Mouse (Mus musculus): ENCODE results near the gene Dgkq. TPM values are rescaled to one million over a fixed set of nuclear protein-coding genes. Genes with fewer than 3 reads are reported as not detected.

Dgkq gene
- total RNA-seq, 2 experiments from 2014 or later = 52.6 to 54.6 TPM

DNA sequence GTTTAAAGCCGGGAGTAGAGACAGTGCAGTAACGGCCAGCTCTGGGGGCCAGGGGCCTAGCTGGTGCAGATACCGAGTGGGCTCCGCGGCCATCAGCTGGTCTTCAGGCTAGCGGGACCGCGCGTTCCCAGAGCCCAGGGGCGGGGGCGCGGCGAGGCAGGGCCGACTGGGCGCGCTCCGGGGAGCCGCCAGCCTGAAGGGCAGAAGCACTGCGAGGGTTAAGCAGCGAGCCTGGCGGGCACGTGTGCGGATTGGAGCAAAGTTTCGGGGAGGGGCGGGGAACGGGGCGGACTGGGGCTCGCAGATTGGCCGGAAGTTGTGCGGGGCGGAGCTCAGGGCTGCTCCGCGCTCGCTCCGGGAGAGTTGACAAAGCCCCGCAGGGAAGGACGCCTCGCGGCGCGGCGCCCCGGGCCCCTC is 24.4 kb upstream of the Dgkq start:
- DNase-seq (ENCODE audit: extremely low spot score in 1 of 2, low spot score in 2 of 2) = peak; percentile 73 to 92
- intact Hi-C loops (cut with DNase I) = no loop called here

- intact Hi-C loops (cut with DNase I) = no loop called here
- DNase-seq (ENCODE audit: extremely low spot score in 1 of 2, low spot score in 2 of 2) = peak in 1 of 2 experiments; percentile 68
Measured at GRCm38 (mm10) chr5:108692271-108692670, 22.8 kb upstream of the Dgkq start, which contains the start of gene Fgfrl1. TSS of gene Fgfrl1 (plus strand) at chr5:108692382.

GRCm38 (mm10) chr5:108691152-108691551 is 21.7 kb upstream of the Dgkq start:
- DNase-seq (ENCODE audit: extremely low spot score in 1 of 2, low spot score in 2 of 2) = no peak
- intact Hi-C loops (cut with DNase I) = no loop called here

- intact Hi-C loops (cut with DNase I) = no loop called here
- DNase-seq (ENCODE audit: extremely low spot score in 1 of 2, low spot score in 2 of 2) = no peak
Measured at GRCm38 (mm10) chr5:108689091-108689490, 19.6 kb upstream of the Dgkq start.

- no peak for DNase-seq (ENCODE audit: extremely low spot score in 1 of 2, low spot score in 2 of 2)
- intact Hi-C loops (cut with DNase I) = no loop called here
Measured at GRCm38 (mm10) chr5:108680871-108681270, 11.4 kb upstream of the Dgkq start.

DNA sequence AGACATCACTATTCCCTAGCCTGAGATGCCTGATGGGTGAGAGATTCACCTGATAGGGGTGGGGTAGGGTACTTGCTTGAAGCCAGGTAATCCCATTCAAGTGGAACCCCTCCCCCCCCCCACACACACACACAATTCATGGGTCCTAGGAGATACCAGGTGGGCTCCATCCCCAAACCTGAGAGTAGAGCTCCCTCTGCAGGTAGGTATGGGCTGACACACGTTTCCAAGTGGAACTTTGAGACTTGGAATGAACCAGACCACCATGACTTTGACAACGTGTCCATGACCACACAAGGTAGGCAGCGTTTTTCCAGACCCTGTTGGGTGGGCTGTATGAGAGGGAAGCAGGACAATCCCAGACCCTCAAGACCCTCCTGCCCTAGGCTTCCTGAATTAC is 10.4 kb upstream of the Dgkq start:
- intact Hi-C loops (cut with DNase I) = no loop called here
- no peak for DNase-seq (ENCODE audit: extremely low spot score in 1 of 2, low spot score in 2 of 2)

DNA sequence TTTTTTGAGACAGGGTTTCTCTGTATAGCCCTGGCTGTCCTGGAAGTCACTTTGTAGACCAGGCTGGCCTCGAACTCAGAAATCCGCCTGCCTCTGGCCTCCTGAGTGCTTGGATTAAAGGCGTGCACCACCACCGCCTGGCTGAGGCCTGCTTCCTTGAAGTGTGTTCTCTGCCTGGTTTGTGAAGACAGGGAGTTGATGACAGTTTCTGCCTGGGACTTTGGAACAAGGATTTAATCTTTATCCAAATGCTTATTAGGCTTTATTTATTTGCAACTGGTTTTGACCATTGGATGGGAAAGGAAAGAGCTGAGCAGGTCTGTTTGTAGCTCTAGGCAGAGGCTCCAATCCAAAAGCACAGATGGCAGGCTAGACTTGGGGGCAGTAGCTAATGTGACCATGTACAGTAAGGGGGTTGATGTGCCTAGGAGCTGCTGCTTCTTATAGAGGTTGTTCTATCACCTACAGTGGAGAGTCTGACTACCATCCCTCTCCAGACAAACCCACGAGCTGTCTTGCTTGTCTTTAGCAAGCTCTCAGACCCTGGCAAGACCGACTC is 8.9 kb upstream of the Dgkq start:
- no peak for DNase-seq (ENCODE audit: extremely low spot score in 1 of 2, low spot score in 2 of 2)
- intact Hi-C loops (cut with DNase I) = no loop called here

DNA sequence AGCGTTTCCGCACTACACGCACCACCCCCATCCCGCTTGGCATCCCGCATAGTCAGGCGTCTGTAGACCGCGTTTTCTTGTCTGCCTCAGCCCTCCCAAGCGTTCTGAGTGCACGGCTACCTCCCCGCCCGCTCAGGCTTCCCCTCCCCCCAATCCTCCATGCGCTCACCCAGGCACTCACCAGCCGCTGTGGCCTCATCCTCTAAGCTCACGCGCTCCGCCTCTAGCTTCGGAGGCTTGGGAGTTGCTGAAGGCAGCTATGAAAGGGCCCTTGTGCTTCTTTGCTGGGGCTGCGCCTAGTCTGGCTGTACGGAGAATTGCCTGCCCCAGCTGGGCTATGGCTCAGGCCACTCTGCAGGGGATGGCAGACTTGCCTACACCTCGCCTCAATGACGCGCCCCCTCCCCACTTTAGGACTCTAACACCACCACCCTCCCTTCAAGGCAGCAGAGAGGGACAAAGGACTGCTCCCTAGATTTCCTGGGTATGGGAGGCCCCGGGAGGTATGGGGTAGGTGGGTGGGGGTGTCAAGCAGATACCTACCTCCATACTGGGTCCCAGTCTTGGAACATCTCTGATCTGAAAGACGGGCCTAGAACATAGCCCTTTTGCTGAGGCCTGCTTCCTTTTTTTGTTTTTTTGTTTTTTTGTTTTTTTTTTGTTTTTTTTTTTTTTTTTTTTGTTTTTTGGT is 8.3 kb upstream of the Dgkq start:
- peak; percentile 82 to 88 for DNase-seq (ENCODE audit: extremely low spot score in 1 of 2, low spot score in 2 of 2)
- intact Hi-C loops (cut with DNase I) = no loop called here

DNA sequence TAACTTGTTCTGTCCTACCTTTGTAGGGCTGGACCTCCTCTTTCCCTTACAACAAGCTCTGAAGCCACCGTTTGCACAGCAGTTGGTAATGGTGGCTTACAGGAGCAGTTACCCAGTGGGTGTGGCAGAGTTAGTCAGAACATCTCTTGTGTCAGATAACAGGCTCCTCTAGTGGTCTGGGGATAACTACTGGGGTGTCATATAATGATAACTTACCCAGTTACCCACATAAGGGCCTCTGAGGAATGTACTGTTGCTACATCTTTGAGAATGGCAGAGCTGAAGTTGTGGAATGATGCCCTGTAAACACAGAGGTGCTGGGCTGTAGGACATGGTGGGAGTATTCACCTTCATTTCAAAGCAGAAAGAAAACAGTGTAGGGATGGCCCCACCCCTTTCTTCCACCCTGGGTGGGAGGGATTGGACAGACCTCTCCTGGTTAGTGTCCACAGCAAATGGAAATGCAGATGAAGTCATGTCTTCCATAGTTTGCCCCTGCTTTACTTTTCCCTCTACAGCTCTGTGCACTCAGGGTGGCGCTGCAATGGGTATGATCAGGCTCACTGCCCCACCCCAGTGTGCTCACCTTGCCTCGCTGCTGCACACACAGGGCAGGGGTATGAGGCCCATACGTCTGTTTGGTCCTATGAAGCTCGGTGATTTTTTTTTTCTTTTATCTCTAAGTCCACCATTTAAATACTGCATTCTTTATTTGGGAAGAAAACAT is 7.5 kb upstream of the Dgkq start:
- intact Hi-C loops (cut with DNase I) = no loop called here
- DNase-seq (ENCODE audit: extremely low spot score in 1 of 2, low spot score in 2 of 2) = no peak

DNA sequence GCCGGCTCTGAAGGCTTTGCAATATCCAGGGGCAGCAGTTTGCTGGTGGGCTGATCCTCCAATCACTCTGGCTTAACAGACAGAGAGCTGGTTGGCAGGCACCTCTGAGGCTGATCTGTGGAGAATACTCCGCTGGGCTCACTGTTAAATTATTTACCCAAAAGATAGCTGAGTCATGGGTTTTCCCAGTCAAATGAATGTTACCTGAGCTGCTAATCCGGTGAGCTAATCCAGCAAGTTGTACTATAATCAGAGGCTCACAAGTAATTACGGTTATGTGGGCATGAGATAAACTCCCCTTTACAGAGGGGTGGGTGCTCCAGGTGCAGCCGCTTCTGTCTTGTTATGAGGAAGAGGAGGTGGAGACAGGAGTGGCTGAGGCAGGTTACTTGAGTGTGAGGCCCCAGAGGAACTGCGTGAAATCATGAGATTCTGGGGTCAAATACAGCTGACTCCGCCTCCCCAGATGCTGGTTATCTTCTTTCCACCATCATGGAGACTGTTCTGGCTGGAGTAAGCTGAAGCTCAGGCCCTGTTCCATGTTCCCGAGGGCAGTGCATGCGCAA is 5.9 kb upstream of the Dgkq start, which contains the start of gene Slc26a1:
Slc26a1 (minus strand) TSS at position 319 of the 566 bp plus-strand sequence.
- intact Hi-C loops (cut with DNase I) = no loop called here
- no peak for DNase-seq (ENCODE audit: extremely low spot score in 1 of 2, low spot score in 2 of 2)

DNA sequence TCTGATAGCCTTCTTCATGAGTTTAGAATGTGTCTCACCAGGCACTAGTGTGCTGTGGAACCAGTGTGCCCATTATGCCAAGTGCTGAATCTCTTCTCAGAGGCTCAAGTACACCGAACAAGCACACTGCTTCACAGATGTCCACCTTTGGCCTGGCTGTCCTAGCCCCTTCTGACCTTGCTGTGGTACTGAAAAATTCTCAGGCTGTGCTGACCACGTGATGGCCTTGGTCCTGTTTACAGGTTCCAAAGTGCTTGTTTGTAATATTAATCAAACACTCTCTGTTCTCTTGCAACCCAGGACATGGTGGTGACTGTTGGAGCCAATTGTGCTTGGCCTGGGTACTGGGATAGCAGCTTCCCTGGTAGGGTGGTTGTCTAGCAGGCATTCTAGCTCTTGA is 5.2 kb upstream of the Dgkq start:
- intact Hi-C loops (cut with DNase I) = no loop called here
- no peak for DNase-seq (ENCODE audit: extremely low spot score in 1 of 2, low spot score in 2 of 2)

DNA sequence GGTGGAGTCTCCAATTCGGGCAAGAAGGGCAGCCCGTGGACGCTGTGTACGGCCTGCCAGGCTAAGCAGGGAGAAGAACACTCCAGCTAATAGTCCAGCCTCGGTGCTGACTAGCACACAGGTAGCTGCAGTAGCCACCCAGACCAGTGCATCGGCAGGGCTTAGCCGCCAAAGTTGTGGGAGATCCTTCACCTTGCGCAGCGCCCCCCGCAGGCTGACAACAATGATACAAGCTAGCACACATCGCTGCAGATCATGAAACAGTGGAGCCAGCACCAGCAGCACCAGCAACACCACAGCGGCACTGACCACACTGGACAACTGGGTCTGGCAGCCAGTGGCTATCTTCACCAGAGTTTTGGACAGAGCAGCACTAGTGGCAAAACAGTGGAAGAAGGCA is 2.3 kb upstream of the Dgkq start:
- no peak for DNase-seq (ENCODE audit: extremely low spot score in 1 of 2, low spot score in 2 of 2)
- intact Hi-C loops (cut with DNase I) = no loop called here

- peak in 1 of 2 experiments; percentile 60 for DNase-seq (ENCODE audit: extremely low spot score in 1 of 2, low spot score in 2 of 2)
Measured at GRCm38 (mm10) chr5:108670785-108671184, 1.3 kb upstream of the Dgkq start.

GRCm38 (mm10) chr5:108669986-108670385 is 514 bp upstream of the Dgkq start:
- no peak for DNase-seq (ENCODE audit: extremely low spot score in 1 of 2, low spot score in 2 of 2)
- intact Hi-C loops (cut with DNase I) = no loop called here

More at GRCm38 (mm10) chr5:108670785-108671184, 1.3 kb upstream of the Dgkq start:
- intact Hi-C loops (cut with DNase I) = no loop called here

DNA sequence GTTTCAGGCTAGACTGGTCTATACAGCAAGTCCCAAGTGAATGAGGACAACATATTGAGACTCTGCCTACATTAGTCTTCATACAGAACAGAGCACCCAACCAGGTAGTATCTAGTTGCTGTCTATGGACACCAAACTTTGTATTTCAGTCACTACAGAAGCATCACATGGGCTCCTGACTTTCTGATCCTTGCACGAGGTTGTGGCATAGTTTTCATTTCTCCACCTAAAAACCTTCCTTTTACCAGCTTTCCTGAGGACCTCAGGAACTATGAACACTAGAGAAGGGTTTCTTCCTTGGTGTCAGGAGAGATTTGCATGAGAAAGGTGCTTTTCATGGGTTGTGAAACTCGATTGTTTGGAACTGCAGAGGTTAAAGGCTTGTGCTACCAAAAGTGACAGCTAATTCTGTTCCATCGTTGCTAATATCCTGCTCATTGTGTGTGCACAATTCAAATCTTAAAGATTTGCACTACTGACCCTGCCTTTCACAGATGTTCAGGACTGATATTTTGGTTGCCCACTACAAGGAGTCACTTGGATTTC is 1.0 kb downstream of the Dgkq start:
- intact Hi-C loops (cut with DNase I) = no loop called here
- DNase-seq (ENCODE audit: extremely low spot score in 1 of 2, low spot score in 2 of 2) = no peak

DNA sequence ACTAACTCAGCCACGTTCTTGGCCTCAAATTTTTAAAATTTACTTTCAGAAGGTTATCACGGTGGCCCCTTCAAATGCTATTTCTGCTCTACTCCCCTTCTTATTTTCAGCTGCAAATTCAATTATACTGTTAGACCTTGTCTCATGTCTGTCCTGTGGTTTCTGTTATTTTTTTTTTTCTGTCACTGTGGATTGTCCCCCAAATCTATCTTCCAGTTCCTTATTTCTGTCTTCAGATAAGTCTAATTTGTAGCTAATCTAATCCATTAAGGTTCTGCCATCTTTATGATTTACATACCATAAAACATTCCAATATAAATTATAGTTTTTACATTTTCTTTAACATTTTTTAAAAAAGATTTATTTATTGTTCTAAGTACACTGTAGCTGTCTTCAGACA is 2.1 kb downstream of the Dgkq start:
- intact Hi-C loops (cut with DNase I) = no loop called here

DNA sequence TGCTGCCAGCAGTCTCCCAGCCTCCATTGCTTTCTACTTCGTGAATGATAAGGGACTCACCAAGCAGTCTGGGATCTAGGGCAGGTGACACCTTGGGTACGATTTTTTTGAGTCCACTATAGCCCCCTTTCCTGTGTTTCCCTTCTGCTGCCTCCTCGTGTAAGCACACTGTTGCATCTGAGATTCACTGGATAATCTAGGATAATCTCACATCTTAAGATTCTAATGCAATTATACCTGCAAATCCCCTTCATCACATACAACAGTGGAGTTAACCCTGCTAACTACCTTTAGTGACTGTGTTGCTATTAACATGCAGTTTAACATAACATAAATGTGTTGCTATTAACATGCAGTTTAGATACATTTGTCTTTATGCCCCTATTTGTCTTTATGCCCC is 4.4 kb downstream of the Dgkq start:
- no peak for DNase-seq (ENCODE audit: extremely low spot score in 1 of 2, low spot score in 2 of 2)
- intact Hi-C loops (cut with DNase I) = no loop called here

More for the DNA sequence above, 2.1 kb downstream of the Dgkq start:
- no peak for DNase-seq (ENCODE audit: extremely low spot score in 1 of 2, low spot score in 2 of 2)

DNA sequence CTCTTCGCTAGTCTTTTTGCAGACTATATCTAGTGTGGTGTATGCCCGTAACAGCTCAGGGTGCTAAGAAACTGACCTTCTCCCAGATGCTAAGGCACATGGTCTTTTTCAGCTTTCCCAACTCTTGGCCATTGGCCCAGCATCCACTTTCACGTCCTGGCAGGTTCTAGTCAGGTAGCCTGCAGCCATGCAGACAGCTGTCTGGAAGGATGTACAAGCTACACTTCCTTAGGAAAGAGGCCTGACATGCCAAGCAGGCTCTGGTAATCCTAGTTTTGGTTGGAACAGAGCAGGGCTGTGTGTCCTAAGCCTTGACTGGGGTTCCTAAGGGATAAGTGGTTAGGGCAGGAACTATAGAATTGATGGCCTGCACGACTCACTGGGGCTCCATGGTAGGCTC is 6.7 kb downstream of the Dgkq start:
- intact Hi-C loops (cut with DNase I) = no loop called here
- no peak for DNase-seq (ENCODE audit: extremely low spot score in 1 of 2, low spot score in 2 of 2)

GRCm38 (mm10) chr5:108660632-108661268 is 8.7 kb downstream of the Dgkq start:
- intact Hi-C loops (cut with DNase I) = no loop called here
- peak; percentile 83 to 96 for DNase-seq (ENCODE audit: extremely low spot score in 1 of 2, low spot score in 2 of 2)
